Mouse (Mus musculus): Measurements from ENCODE around the gene Zbtb44.

GRCm38 (mm10) chr9:31070706-31071105, 40.3 kb downstream of the Zbtb44 start:
- TF ChIP-seq CTCF (IDR thresholded peaks at IDR 0.05; ENCODE audit: low read depth) (no peak), EP300 (optimal IDR thresholded peaks at IDR 0.05) (no peak)
